Mouse (Mus musculus): Measurements from ENCODE around the gene St3gal3. TPM values are rescaled to one million over a fixed set of nuclear protein-coding genes. Genes with fewer than 3 reads are reported as not detected.
A peak's percentile ranks its signal among the peaks of the same experiment; 100 is the strongest.

Gene St3gal3
- total and polyA plus RNA-seq, 3 experiments = 6.9 to 13.8 (median 13.4) TPM

DNA sequence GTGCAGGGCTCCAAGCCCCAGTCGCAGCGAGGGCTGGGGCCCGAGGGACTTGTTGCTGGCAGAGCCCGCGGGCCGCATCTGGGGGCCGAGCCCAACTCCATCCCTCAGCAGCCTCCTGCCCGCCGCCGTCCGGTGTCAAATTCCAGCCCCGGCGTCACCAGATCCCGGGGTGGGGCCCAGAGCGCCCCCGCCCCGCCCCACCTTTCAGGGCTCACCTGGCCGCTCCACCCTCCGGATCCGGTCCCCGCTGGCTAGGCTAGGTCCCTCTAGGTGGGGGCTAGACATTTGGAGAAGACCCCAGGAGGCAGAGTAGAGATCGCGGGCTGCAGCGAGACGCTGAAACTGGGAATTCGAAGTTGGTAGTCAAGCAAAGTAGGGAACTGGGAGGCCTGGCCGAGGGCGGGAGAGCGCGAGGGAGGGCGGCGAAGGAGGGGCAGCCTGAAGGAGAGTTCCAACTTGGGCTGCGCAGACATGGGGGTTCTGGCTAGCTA, 205.3 kb downstream of the St3gal3 start, which contains the start of gene Artn:
TSS of gene Artn (minus strand) at position 373 of the 491 bp plus-strand sequence.
- no peak for DNase-seq (ENCODE audit: low spot score)
- TF ChIP-seq GATA2 (IDR thresholded peaks at IDR 0.05; ENCODE audit: borderline replicate concordance, low read depth, low read length) (no peak), CTCF (IDR thresholded peaks at IDR 0.05; ENCODE audit: low read depth, low read length) (no peak), TAL1 (conservative IDR thresholded peaks at IDR 0.05; ENCODE audit: low read depth, low read length) (no peak), GATA1 (IDR thresholded peaks at IDR 0.05; ENCODE audit: borderline replicate concordance, low read length) (no peak), POLR2AphosphoS5 (IDR thresholded peaks at IDR 0.05; ENCODE audit: insufficient replicate concordance, low read depth, low read length) (no peak)
- Histone ChIP-seq H3K4me1 (ENCODE audit: insufficient read depth, low read depth, low read length) (peaks cover 19% of the 10 kb centered on the region), H3K9me3 (replicated peaks) (peaks cover 5% of the 10 kb centered on the region), H3K27me3 (ENCODE audit: insufficient read depth, low read length) (peaks cover 54% of the 10 kb centered on the region), H3K4me3 (ENCODE audit: low read depth, low read length) (no peak within 1 kb of the TSS; the same call in 1 of the 2 replicates), H3K36me3 (replicated peaks) (peaks cover 11% of the 10 kb centered on the region)
- ATAC-seq (ENCODE audit: extremely low read depth, insufficient number of reproducible peaks, low FRiP score, poor library complexity, severe bottlenecking) = no peak

DNA sequence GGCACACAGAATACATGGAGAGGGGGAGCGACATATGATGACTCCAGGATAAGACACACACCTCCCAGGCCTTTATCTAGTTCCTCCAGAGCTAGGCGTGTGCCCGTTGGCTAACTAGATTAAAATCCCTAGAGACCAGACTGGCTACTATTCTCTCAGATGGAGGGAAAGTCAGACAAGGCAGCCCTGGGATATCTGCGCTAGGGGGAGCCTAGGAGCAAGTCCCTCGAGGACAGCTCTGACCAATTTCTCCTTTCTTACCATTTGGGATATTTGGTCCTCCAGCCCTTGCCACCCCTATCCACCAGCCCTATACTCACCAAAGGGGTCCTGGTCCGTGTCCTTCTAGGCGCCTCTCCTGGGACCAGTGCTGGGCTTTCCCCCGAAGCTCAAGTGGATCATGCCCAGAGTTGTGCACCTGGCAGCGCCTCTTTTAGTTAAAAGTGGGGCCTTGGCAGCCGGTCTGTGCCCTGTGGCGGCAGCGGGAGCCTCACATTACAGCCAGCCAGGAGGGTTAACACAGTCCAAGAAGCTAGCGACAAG, 205.9 kb downstream of the St3gal3 start:
- ATAC-seq (ENCODE audit: extremely low read depth, insufficient number of reproducible peaks, low FRiP score, poor library complexity, severe bottlenecking) = peak; percentile 60
- H3K36me3 ChIP-seq (replicated peaks) = peaks cover 11% of the 10 kb centered on the region
- H3K27me3 ChIP-seq (ENCODE audit: insufficient read depth, low read length) = peaks cover 59% of the 10 kb centered on the region
- peaks cover 24% of the 10 kb centered on the region for H3K4me1 ChIP-seq (ENCODE audit: insufficient read depth, low read depth, low read length)
- peak; percentile 67 for DNase-seq (ENCODE audit: low spot score)
- no peak overlapping the region; the same call in 1 of the 2 replicates for H3K4me3 ChIP-seq (ENCODE audit: low read depth, low read length)
- TF ChIP-seq TAL1 (conservative IDR thresholded peaks at IDR 0.05; ENCODE audit: low read depth, low read length) (0 out of 2 replicates have a peak, but pooled peaks have one; percentile 20), GATA1 (IDR thresholded peaks at IDR 0.05; ENCODE audit: borderline replicate concordance, low read length) (no peak)
- peaks cover 5% of the 10 kb centered on the region for H3K9me3 ChIP-seq (replicated peaks)

DNA sequence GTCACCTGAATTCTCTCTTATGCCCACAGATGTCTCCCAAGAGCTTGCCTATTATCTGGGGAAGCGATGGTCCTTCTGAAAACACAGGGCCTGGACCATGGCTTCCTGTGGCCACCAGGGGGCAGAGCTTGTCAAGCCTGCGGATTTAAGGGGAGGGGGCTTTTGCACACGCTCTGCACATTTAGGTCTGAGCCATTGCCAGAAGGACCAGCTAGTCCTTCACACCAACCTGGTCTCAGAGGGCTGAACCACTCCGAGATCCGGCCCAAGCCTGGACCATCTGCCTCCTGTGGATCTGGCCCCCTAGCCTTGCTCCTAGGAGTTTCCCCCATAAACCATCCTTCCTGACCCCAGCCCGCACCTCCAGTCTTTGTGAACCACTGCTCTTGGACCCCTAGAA, 206.5 kb downstream of the St3gal3 start:
- DNase-seq (ENCODE audit: low spot score) = peak; percentile 28

DNA sequence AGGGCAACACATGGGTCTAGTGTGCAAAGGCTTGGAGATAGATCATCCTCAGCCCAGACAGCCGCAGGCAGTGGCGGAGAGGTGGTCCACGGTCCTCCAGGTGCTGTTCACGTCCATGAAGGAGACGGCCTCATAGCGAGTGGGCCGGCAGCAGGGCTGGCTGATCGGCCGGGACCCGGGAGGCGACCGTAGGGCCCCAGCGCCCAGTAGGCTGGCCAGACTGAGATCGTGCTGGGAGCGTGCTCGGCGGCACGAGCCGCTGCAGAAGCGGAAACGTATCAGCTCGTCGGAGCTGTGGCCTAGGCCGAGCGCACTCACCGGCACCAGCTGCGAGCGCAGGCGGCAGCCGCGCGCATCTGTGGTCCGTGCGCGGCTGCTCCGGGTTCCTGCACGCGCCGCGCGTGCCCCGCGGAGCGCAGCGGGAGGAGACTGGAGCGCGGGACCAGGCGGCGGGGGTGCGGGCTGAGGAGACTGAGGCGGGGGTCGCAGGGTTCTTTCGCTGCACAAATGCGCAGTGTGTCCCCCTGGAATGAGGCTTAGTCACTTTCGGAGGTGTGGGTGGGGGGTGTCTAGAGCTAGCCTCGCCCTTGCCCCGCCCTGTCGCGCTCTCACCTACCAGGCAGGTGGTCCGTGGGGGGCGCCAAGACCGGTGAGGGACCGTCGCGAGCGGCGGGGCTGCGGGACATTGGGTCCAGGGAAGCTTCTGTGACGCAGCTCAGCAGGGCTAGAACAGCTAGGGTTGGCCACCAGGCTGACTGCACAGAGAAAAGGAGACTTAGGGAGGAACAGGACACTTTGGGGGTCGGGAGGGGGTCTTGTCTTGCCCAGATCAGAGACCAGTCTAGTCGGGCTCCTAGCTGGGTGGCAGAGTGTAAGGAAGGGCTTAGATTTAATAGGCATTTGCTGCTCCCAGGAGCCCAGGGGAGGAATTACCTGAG, 207.9 kb downstream of the St3gal3 start:
- peaks cover 73% of the 10 kb centered on the region for H3K27me3 ChIP-seq (ENCODE audit: insufficient read depth, low read length)
- no peaks in the 10 kb centered on the region for H3K36me3 ChIP-seq (replicated peaks)
- peaks cover 5% of the 10 kb centered on the region for H3K9me3 ChIP-seq (replicated peaks)
- ATAC-seq (ENCODE audit: extremely low read depth, insufficient number of reproducible peaks, low FRiP score, poor library complexity, severe bottlenecking) (no peak), DNase-seq (ENCODE audit: low spot score) (no peak)
- no peak overlapping the region for H3K4me3 ChIP-seq (ENCODE audit: low read depth, low read length)
- peaks cover 29% of the 10 kb centered on the region for H3K4me1 ChIP-seq (ENCODE audit: insufficient read depth, low read depth, low read length)
- TF ChIP-seq GATA1 (IDR thresholded peaks at IDR 0.05; ENCODE audit: borderline replicate concordance, low read length) (no peak), POLR2AphosphoS5 (IDR thresholded peaks at IDR 0.05; ENCODE audit: insufficient replicate concordance, low read depth, low read length) (no peak), GATA2 (IDR thresholded peaks at IDR 0.05; ENCODE audit: borderline replicate concordance, low read depth, low read length) (no peak), CTCF (IDR thresholded peaks at IDR 0.05; ENCODE audit: low read depth, low read length) (no peak), TAL1 (conservative IDR thresholded peaks at IDR 0.05; ENCODE audit: low read depth, low read length) (no peak)

More for the DNA sequence above, 206.5 kb downstream of the St3gal3 start:
- peaks cover 64% of the 10 kb centered on the region for H3K27me3 ChIP-seq (ENCODE audit: insufficient read depth, low read length)
- H3K36me3 ChIP-seq (replicated peaks) = peaks cover 11% of the 10 kb centered on the region
- H3K9me3 ChIP-seq (replicated peaks) = peaks cover 5% of the 10 kb centered on the region
- TF ChIP-seq GATA1 (IDR thresholded peaks at IDR 0.05; ENCODE audit: borderline replicate concordance, low read length) (no peak), POLR2AphosphoS5 (IDR thresholded peaks at IDR 0.05; ENCODE audit: insufficient replicate concordance, low read depth, low read length) (no peak), CTCF (IDR thresholded peaks at IDR 0.05; ENCODE audit: low read depth, low read length) (peak; percentile 76), GATA2 (IDR thresholded peaks at IDR 0.05; ENCODE audit: borderline replicate concordance, low read depth, low read length) (no peak)
- H3K4me1 ChIP-seq (ENCODE audit: insufficient read depth, low read depth, low read length) = peaks cover 25% of the 10 kb centered on the region
- H3K4me3 ChIP-seq (ENCODE audit: low read depth, low read length) = no peak overlapping the region
- ATAC-seq (ENCODE audit: extremely low read depth, insufficient number of reproducible peaks, low FRiP score, poor library complexity, severe bottlenecking) = no peak

DNA sequence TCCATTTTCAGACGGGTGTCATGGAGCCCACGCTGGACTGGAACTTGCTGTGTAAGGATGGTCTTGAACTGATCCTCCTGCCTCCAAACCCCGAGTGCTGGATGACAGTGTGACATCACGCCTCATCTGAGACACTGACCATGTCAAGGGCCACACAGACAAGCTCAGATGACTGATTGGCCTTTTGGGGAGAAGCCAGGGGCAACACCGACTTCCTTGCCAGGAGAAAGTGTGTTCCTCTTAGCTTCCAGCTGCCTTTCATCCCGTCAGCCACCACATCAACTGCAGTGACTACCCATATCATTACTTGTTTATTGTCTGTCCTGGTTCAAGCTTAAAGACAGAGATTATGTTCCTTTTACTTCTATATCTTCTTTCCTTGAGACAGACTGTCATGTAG, 209.8 kb downstream of the St3gal3 start:
- peaks cover 5% of the 10 kb centered on the region for H3K9me3 ChIP-seq (replicated peaks)
- H3K27me3 ChIP-seq (ENCODE audit: insufficient read depth, low read length) = peaks cover 70% of the 10 kb centered on the region
- no peak for DNase-seq (ENCODE audit: low spot score)
- no peak for ATAC-seq (ENCODE audit: extremely low read depth, insufficient number of reproducible peaks, low FRiP score, poor library complexity, severe bottlenecking)
- no peaks in the 10 kb centered on the region for H3K36me3 ChIP-seq (replicated peaks)
- peaks cover 29% of the 10 kb centered on the region for H3K4me1 ChIP-seq (ENCODE audit: insufficient read depth, low read depth, low read length)
- TF ChIP-seq POLR2AphosphoS5 (IDR thresholded peaks at IDR 0.05; ENCODE audit: insufficient replicate concordance, low read depth, low read length) = no peak
- TF ChIP-seq GATA1 (IDR thresholded peaks at IDR 0.05; ENCODE audit: borderline replicate concordance, low read length) = no peak
- H3K4me3 ChIP-seq (ENCODE audit: low read depth, low read length) = no peak overlapping the region

DNA sequence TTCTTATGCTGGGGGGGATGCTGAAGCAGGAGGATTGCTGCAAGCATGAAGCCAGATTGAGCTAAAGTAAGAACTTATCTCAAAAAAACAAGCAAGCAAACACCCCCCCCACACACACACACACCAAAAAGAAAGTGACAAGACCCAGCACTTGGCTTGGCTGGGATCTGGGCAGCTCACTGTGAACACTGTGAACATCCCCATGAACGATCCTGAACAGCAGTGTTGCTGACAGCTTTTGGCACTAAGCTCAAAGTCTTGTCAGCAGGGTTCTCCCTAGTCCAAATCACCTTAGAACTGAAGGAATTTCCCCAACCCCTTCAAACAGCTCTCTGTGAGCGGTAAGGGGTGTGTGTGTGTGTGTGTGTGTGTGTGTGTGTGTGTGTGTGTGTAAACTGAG, 211.3 kb downstream of the St3gal3 start:
- H3K36me3 ChIP-seq (replicated peaks) = no peaks in the 10 kb centered on the region
- H3K27me3 ChIP-seq (ENCODE audit: insufficient read depth, low read length) = peaks cover 59% of the 10 kb centered on the region
- DNase-seq (ENCODE audit: low spot score) = no peak
- no peak for TF ChIP-seq TAL1 (conservative IDR thresholded peaks at IDR 0.05; ENCODE audit: low read depth, low read length)
- no peak for TF ChIP-seq GATA2 (IDR thresholded peaks at IDR 0.05; ENCODE audit: borderline replicate concordance, low read depth, low read length)
- TF ChIP-seq GATA1 (IDR thresholded peaks at IDR 0.05; ENCODE audit: borderline replicate concordance, low read length) = no peak
- TF ChIP-seq CTCF (IDR thresholded peaks at IDR 0.05; ENCODE audit: low read depth, low read length) = no peak
- TF ChIP-seq POLR2AphosphoS5 (IDR thresholded peaks at IDR 0.05; ENCODE audit: insufficient replicate concordance, low read depth, low read length) = no peak
- H3K9me3 ChIP-seq (replicated peaks) = peaks cover 5% of the 10 kb centered on the region
- H3K4me1 ChIP-seq (ENCODE audit: insufficient read depth, low read depth, low read length) = peaks cover 17% of the 10 kb centered on the region
- ATAC-seq (ENCODE audit: extremely low read depth, insufficient number of reproducible peaks, low FRiP score, poor library complexity, severe bottlenecking) = no peak
- no peak overlapping the region for H3K4me3 ChIP-seq (ENCODE audit: low read depth, low read length)

Data from G1E (cell line).